Mouse (Mus musculus) heart, adult 2 months (tissue): ENCODE results near the gene Cdca4.

Experiments
- CTCF ChIP-seq: fragments of 200-600 bp; IDR thresholded peaks from 2 replicates; pipeline ENCODE4 v1.8.1; 2022; ENCODE audit warnings: antibody characterized with exemption, mild to moderate bottlenecking, moderate library complexity
- POLR2A ChIP-seq: fragments of 200-500 bp; IDR thresholded peaks from 2 replicates; pipeline ENCODE4 v1.6.1; 2011; ENCODE audit warnings: mild to moderate bottlenecking, low read depth, low read length, control low read depth; ENCODE audit not compliant: insufficient read depth

- TF ChIP-seq CTCF: no peak
- TF ChIP-seq POLR2A: no peak
These were observed 37.4 kb upstream of the Cdca4 start for GRCm38 (mm10) chr12:112866467-112867080.
